Mouse (Mus musculus): ENCODE results near the gene Vkorc1. TPM values are rescaled to one million over a fixed set of nuclear protein-coding genes. Genes with fewer than 3 reads are reported as not detected.

Gene Vkorc1
- total RNA-seq, 1 experiment from 2014 or later: 40.5 TPM

DNA sequence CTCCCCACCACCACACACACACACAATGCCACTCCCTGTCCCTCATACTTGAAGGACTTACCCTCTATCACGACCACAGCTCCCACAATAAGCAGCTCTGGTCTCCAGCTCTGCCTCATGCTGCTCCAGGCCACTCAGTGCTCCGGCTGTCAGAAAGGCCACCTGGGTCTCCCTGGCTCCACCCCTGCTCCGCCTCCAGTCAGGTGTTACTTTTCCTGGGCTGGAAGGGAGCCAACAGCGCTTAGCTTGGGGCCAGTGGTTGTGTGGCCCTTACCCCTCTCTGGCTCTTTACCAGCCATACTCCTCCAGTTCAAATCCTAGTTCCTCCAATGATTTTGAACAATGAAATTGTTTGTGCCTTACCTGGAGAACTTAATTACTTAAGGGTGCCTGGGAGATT, 4.6 kb downstream of the Vkorc1 start, which contains the start of gene Prss53:
TSS of gene Prss53 (minus strand) at position 173 of the 400 bp plus-strand sequence.
- ATAC-seq (replicated peaks in 1 of 2; ENCODE audit: insufficient read depth in 1 of 2, low FRiP score in 2 of 2, low TSS enrichment in 1 of 2, low read depth in 1 of 2, poor library complexity in 2 of 2, severe bottlenecking in 2 of 2): no peak

DNA sequence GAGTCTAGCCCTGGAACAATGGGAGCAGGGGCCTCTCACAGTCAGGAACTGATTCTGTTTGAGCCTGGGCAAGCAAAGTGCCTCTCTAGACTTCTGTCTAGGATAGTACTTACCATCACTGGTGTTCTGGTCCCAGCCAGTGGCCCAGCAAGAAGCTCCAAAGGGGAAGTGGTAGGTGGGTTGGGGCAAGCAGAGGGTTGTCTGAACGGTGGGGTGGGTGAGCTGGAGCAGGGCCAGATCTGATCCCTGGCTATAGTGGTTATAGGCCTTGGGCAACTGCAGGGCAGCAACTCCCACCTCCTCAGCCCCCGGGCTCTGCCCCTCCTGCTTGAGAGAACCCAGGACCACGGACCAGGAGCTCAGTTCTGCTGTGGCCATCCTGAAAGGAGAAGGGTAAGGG, 6.6 kb downstream of the Vkorc1 start:
- 0 out of 4 replicates have a peak, but pooled peaks of 1 of the 2 experiments have one; percentile 18 for ATAC-seq (replicated peaks in 1 of 2; ENCODE audit: insufficient read depth in 1 of 2, low FRiP score in 2 of 2, low TSS enrichment in 1 of 2, low read depth in 1 of 2, poor library complexity in 2 of 2, severe bottlenecking in 2 of 2)

DNA sequence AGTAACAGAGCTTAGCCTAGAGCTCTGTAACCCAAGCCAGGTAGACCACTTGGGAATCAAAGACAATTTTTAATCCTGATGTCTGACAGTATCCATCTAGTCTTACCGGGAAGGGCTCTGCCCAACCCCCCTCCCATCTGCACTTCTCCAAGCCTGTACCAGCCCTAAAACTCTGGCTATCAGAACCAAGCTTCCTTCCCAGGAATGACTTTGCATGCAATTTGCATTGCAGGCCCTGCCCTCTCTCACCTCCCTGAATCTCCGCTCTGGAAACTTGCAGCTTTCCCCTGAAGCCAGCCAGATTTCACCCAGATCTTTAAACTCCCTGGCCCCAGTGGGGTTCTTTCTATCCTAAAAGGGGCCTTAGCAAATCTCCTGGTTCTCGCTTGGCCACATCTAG, 7.6 kb downstream of the Vkorc1 start:
- no peak for ATAC-seq (replicated peaks in 1 of 2; ENCODE audit: insufficient read depth in 1 of 2, low FRiP score in 2 of 2, low TSS enrichment in 1 of 2, low read depth in 1 of 2, poor library complexity in 2 of 2, severe bottlenecking in 2 of 2)

DNA sequence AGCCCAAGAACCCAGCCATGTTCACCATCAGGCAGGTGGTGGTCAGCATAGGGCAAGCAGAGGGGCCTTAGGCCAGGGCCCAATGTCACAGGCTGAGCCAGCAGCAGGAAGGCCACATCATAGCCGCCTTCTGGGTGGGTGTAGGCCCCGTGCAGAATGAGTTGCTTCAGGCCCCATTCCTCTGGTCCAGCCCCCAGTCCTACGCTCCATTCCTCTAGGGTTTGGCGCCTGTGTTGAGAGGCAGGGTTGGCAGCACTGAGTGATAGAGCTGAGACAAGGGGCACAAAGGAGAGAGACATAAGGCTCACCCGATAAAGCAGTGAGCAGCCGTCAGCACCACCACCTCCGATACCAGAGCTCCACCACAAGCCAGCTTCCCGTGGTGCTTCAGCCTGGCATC, 8.2 kb downstream of the Vkorc1 start:
- no peak for ATAC-seq (replicated peaks in 1 of 2; ENCODE audit: insufficient read depth in 1 of 2, low FRiP score in 2 of 2, low TSS enrichment in 1 of 2, low read depth in 1 of 2, poor library complexity in 2 of 2, severe bottlenecking in 2 of 2)

DNA sequence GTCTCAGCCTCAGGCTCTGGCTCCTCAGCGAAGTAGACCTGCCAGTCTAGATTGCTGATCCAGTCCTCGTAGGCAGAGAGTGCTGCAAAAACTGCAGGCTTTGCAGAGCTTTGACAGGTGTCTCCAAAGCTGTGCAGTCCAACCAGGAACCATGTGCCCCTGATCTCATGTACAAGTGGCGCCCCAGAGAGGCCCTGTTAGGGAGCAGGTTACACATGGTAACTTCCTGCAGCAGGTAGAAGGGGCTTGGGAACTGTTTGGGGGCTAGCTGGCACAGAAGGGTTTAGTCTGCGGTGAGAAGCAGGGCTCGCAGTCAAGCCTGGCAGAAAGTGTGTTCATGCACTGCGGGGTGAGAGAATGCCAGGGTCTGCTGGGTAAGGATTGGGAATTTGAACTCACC, 8.9 kb downstream of the Vkorc1 start:
- ATAC-seq (replicated peaks in 1 of 2; ENCODE audit: insufficient read depth in 1 of 2, low FRiP score in 2 of 2, low TSS enrichment in 1 of 2, low read depth in 1 of 2, poor library complexity in 2 of 2, severe bottlenecking in 2 of 2): no peak

DNA sequence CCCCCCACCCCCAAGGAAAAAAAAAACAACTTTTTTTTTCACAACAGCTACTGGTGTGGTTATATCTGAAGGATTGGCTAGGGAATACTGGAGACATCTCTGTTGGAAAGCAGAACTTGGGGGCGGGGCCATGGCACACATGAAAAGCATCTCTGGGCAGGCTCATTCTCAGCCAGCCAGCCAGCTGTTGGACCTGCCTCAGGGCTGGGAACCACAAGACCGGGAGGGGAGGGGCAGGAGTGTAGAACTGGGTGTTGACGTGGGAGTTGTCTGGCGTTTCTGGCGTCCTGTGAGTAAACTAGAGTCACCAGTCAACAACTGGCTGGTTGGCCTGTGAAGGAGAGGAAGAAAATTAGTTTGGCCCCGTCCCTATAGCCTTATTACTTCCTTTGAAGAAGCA, 9.5 kb downstream of the Vkorc1 start:
- no peak for ATAC-seq (replicated peaks in 1 of 2; ENCODE audit: insufficient read depth in 1 of 2, low FRiP score in 2 of 2, low TSS enrichment in 1 of 2, low read depth in 1 of 2, poor library complexity in 2 of 2, severe bottlenecking in 2 of 2)

DNA sequence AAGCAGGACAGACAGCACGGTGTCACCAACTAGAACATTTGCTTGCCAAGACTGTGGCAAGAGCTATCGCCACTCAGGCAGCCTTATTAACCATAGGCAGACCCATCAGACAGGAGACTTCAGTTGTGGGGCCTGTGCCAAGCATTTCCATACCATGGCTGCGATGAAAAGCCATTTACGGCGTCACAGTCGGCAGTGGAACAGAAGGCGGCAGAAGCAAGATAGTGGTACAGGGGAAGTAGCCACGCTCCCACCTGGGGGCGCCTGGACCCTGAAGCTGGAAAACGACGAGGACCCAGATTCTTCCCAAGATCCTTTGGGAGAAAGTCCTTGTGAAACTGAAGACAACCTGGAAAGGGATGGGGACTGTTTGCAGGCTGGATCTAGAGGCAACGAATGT, 15.0 kb downstream of the Vkorc1 start:
- ATAC-seq (replicated peaks in 1 of 2; ENCODE audit: insufficient read depth in 1 of 2, low FRiP score in 2 of 2, low TSS enrichment in 1 of 2, low read depth in 1 of 2, poor library complexity in 2 of 2, severe bottlenecking in 2 of 2): no peak

DNA sequence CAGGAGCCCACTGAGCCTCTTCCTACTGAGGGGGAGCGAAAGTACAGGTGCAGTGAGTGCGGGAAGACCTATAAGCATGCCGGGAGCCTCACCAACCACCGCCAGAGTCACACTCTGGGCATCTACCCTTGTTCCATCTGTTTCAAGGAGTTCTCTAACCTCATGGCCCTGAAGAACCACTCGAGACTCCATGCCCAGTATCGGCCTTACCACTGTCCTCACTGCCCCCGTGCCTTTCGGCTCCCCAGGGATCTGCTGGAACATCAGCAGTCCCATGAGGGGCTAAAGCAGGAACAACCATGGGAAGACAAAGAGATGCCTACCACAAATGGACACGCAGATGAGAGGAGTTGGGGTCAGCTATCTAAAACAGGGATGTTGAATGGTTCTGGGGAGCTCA, 16.1 kb downstream of the Vkorc1 start:
- ATAC-seq (replicated peaks in 1 of 2; ENCODE audit: insufficient read depth in 1 of 2, low FRiP score in 2 of 2, low TSS enrichment in 1 of 2, low read depth in 1 of 2, poor library complexity in 2 of 2, severe bottlenecking in 2 of 2): no peak

DNA sequence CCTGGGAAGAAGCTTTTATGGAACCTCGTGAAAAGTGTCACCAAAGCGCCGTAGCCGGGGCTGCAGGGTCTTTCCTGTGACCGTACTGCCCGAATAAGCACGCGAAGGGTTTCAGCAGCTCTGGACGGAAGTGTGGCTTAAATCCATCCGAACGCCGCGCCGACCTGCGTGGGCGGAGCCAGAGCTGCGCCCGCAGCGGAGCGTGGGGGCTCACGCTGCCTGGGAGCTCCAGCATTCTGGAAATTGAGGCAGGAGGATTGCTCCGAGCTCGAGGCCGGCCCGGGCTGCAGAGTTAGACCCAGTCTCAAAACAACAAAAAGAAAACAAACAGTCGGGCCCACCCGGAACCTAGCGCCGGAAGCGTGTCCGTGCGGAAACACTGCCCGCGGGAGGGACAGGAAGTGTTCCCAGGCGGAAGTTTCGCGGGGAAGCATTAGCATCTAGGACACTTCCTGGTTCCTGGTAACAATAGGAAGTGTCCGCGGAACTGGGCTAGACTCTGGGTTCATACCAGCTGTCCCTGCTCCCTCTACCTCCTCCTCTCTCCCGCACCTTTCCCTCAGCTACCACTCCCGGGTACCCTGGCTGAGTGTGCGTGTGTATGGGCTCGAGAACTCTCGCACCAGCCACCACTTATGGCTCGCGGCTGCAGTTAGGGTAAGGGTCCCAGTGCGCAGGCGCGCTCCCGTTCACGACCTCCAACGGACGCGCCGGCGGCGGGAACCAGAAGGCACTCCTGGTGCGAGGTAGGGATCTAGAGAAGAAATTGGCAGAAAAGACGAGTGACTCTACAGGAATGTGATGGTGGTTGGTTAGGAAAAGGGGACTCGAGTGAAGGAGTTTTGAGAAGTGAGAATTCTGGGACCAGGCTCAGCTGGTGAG, 18.7 kb downstream of the Vkorc1 start, which contains the start of gene Zfp668:
TSS of gene Zfp668 (minus strand) at position 362 of the 882 bp plus-strand sequence.
- peak; percentile 35 to 65 for ATAC-seq (replicated peaks in 1 of 2; ENCODE audit: insufficient read depth in 1 of 2, low FRiP score in 2 of 2, low TSS enrichment in 1 of 2, low read depth in 1 of 2, poor library complexity in 2 of 2, severe bottlenecking in 2 of 2)

DNA sequence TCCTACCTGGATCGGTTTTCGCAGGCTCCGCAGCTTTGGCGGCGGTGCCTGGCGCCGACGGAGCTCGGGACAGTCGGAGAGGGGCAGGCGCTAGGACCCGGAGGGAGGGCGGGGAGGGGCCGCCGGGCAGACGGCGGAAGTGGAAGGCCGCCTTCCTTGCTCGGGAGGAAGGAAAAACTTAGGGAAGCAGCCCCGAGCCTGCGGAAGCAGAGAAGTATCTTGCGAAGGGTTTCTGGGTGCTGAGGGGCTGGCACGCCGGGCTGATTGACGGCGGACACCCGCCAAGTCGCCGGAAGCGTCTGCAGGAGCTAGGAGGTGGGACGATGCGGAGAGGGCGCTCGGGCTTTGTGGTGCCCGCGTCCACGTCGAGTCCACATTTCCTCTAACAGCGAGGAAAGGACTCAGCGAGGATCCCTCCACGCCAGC, 19.4 kb downstream of the Vkorc1 start, which contains the start of gene Zfp646:
TSS of gene Zfp646 (plus strand) at position 181 of the 426 bp plus-strand sequence.
- peak; percentile 28 to 69 for ATAC-seq (replicated peaks in 1 of 2; ENCODE audit: insufficient read depth in 1 of 2, low FRiP score in 2 of 2, low TSS enrichment in 1 of 2, low read depth in 1 of 2, poor library complexity in 2 of 2, severe bottlenecking in 2 of 2)

DNA sequence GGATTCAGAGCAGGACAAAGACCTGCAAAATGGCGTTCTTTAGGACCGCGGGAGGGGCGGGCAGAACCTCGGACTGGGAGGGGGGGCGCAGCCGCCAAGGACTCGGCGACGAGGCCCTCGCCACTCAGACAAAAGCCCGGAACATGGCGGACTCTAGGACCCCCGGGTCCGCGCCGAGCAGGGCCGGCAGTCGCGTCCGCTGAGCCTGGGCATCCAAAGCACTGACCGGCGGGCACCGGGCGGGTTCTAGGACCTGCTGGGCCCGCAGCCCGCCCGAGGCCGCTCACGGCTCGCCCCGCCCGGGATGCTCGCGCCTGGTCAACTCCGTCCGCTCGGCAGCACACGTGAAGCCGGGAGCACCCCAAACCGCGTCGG, 19.8 kb downstream of the Vkorc1 start:
- peak; percentile 60 to 66 for ATAC-seq (replicated peaks in 1 of 2; ENCODE audit: insufficient read depth in 1 of 2, low FRiP score in 2 of 2, low TSS enrichment in 1 of 2, low read depth in 1 of 2, poor library complexity in 2 of 2, severe bottlenecking in 2 of 2)

DNA sequence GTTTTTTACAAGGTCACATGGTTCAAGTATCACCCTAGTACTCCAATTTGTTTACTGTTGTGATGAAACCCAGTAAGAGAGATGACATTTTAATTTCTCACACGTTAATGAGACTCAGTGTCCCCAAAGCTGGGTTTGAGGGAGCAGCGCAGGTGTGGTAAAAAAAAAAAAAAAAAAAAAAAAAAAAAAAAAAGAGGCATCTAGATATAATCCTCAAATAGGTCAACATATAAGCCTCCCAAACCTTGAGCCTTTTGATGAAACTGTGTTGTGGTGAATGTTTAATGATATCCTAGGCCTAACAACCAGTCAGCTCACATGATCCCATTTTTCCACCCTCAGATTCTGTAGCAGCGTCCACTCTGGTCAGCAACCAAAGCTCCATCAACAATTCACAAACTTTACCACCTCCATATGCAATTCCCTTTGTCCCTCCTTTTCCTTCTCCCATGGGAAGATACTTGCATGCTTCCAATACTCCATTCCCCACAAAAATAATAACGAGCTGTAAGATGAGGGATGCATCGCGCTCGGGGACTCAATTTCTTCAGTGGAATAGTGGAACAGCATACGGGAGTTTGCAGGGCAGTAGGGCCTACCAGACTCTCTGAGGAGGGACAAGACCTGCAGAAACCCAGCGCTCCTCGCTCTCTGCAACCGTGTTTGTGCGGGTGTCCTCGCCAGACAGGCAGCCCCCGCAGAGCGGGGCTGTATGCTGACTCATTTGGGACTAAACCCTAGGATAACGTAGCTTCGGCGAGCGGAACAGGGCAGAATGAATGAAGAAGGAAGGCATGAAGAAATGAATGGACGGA, 20.4 kb downstream of the Vkorc1 start:
- ATAC-seq (replicated peaks in 1 of 2; ENCODE audit: insufficient read depth in 1 of 2, low FRiP score in 2 of 2, low TSS enrichment in 1 of 2, low read depth in 1 of 2, poor library complexity in 2 of 2, severe bottlenecking in 2 of 2): peak in 1 of 2 experiments; percentile 22; a peak in 1 of 4 replicates

DNA sequence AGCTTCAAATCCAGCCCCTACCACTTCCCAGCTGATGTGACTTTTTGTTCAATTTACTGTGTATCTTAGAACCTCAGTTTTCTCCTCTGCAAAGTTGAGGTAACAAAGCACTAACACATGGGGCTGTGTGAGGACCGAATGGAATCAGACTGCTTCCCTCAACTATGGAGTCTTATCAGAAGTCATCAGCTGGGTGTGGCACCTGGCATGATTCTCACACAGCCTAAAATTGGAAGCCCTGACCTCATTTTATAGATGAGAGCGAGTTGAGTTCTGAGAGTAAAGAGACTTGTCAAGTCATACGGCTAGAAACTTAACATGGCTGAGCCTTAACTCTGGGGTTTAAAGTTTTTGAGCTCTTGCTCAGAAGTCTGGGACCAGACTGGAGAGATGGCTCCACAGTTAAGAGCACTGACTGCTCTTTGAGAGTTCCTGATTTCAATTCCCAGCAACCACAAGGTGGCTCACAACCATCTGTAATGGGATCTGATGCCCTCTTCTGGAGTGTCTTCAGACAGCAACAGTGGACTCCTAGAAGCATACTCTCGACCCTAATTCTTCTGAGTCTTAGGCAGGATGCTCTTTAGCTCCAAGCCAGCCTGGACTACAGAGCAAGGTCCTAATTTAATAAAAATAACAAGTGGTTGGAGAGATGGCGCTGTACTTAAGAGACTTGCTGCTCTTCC, 25.1 kb downstream of the Vkorc1 start:
- no peak for ATAC-seq (replicated peaks in 1 of 2; ENCODE audit: insufficient read depth in 1 of 2, low FRiP score in 2 of 2, low TSS enrichment in 1 of 2, low read depth in 1 of 2, poor library complexity in 2 of 2, severe bottlenecking in 2 of 2)

DNA sequence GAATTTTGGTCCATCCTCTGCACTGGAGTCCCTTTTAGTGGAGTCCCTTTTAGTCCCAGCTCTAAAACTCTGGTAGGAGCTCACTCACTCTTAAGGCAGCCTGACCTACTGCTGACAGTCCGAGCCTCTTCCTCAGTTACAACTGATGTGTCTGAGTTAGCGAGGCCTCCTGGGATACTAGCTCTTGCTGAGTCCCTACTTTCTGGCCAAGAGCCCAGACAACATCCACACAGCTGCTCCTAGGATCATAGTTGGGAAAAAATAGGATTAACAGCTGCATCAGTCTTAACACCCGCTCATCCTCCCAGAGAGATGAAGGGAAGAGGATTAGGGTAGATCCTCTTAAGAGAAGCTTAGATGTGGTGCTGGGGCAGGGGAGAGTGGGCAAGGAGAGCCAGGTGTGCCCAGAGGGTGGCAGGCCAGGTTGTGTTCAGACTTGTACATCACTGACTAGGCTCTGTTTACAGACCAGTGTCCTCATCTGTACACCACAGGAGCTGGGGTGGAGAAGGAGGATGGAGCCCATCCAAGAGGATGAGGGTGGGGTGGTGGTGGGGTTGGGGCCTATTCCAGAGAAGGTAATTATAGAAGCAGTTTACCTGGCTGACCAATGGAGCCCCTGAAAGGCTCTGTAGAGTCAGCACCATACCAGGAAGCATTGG, 26.1 kb downstream of the Vkorc1 start:
- no peak for ATAC-seq (replicated peaks in 1 of 2; ENCODE audit: insufficient read depth in 1 of 2, low FRiP score in 2 of 2, low TSS enrichment in 1 of 2, low read depth in 1 of 2, poor library complexity in 2 of 2, severe bottlenecking in 2 of 2)

DNA sequence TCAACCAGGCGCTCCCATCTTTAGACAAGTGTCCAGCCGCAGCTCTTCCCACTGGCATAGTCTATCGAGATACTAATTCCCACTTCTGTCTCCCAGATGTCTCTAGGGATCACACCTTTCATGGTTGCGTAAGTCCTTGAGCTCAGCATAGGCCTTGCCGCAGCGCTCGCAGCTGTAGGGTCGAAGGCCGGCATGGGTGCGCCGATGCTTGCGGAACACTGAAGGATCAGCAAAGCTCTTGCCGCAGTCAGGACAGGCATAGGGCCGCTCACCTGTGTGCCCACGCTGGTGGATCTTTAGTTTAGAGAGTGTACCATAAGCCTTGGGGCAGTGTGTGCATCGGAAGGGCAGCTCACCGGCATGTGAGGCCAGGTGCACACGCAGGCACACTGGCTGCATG, 27.8 kb downstream of the Vkorc1 start:
- no peak; a peak in 1 of 4 replicates for ATAC-seq (replicated peaks in 1 of 2; ENCODE audit: insufficient read depth in 1 of 2, low FRiP score in 2 of 2, low TSS enrichment in 1 of 2, low read depth in 1 of 2, poor library complexity in 2 of 2, severe bottlenecking in 2 of 2)

DNA sequence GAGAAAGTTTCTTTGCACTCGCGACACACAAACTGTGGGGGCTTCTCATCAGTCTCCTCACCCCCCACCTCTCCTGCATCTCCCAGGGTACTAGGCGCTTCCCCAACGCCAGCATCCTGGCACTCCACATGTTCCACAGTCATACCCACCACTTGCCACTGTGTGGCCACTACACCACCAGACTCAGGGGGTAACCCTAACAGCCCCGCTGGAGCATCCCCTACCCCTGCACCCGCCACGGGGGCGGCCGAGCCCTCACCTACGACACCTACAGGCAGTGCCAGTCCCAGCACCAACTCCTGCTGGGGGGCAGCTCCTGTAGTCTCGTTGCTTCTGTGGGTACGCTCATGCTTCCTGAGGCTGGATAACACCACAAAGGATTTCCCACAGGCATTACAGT, 29.0 kb downstream of the Vkorc1 start:
- no peak for ATAC-seq (replicated peaks in 1 of 2; ENCODE audit: insufficient read depth in 1 of 2, low FRiP score in 2 of 2, low TSS enrichment in 1 of 2, low read depth in 1 of 2, poor library complexity in 2 of 2, severe bottlenecking in 2 of 2)

DNA sequence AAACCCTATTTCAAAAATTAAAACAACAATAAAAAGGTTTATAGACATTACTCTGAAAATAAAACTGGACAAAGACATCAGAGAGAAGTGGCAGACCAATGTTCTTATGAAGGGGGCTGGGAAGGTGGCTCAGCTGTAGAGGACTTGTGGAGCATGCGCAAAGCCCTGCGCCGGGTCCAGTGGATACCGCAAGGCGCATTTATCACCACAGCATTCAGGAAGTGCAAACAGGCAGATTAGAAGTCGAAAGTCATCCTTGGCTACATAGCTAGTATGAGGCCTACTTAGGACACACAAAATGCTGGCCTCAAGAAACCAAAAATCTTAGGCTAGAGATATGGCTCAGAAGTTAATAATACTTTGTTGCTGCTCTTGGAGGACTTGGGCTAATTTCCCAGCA, 37.2 kb downstream of the Vkorc1 start:
- 0 out of 4 replicates have a peak, but pooled peaks of 1 of the 2 experiments have one; percentile 25 for ATAC-seq (replicated peaks in 1 of 2; ENCODE audit: insufficient read depth in 1 of 2, low FRiP score in 2 of 2, low TSS enrichment in 1 of 2, low read depth in 1 of 2, poor library complexity in 2 of 2, severe bottlenecking in 2 of 2)

All from hematopoietic stem cell, adult 5-6 weeks (primary cell).